Mouse (Mus musculus) ES-Bruce4 (cell line): ENCODE data around the gene Sh2d2a.

Experiments used
- CTCF ChIP-seq: IDR thresholded peaks from one replicate; pipeline ENCODE4 v1.8.1; 2011; ENCODE audit warnings: low read depth, low read length
- EP300 ChIP-seq: IDR thresholded peaks from 2 replicates; pipeline ENCODE4 v1.6.1; 2011; ENCODE audit warnings: low read depth, low read length; ENCODE audit not compliant: insufficient read depth
- POLR2A ChIP-seq: IDR thresholded peaks from one replicate; pipeline ENCODE4 v1.8.1; 2011; ENCODE audit warnings: low read length; ENCODE audit not compliant: insufficient read depth

DNA sequence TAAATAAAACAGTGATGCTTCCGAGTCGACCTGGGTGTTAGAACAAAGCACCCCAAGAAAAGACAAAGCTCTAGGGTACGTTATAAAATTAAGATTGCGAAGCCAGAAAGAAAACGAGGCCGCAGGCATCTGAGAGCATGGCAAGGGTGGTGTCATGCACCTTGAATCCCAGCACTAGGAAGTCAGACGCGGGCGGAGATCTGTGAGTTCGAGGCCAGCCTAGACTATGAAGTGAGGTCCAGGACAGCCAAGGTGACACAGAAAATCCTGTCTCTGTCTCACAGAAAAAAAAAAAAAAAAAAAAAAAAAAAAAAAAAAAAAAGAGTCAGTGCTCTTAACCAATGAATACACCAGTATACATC is 39.4 kb downstream of the Sh2d2a start:
- TF ChIP-seq CTCF, result no peak
- no peak for TF ChIP-seq POLR2A
- no peak for TF ChIP-seq EP300
